Mouse (Mus musculus) midbrain, embryonic 10.5 days (tissue): ENCODE measurements around the gene Naip6. TPM values are rescaled to one million over a fixed set of nuclear protein-coding genes. Genes with fewer than 3 reads are reported as not detected.
"Not testable (repeated sequence)": the region's sequence is repeated elsewhere in the genome, so short reads cannot be mapped to it uniquely, and the experiment has no call there.

Experiments used
- DNase-seq: peaks from one replicate; pipeline ENCODE4 v3.0.0-alpha.2; 2017; ENCODE audit warnings: low spot score
- H3K27ac ChIP-seq: fragments of 300-500 bp; sonication (generic); replicated peaks from 2 replicates; pipeline ENCODE4 v1.5.1; 2016; ENCODE audit warnings: mild to moderate bottlenecking
- H3K27me3 ChIP-seq: fragments of 300-500 bp; sonication (generic); 2 replicates; pipeline ENCODE4 v1.6.1; 2016; ENCODE audit warnings: low read depth, mild to moderate bottlenecking; ENCODE audit not compliant: poor library complexity, severe bottlenecking
- H3K36me3 ChIP-seq: fragments of 300-500 bp; sonication (generic); 2 replicates; pipeline ENCODE4 v1.6.1; 2016; ENCODE audit warnings: mild to moderate bottlenecking, moderate library complexity
- H3K4me1 ChIP-seq: fragments of 300-500 bp; sonication (generic); 2 replicates; pipeline ENCODE4 v1.6.1; 2016
- H3K4me3 ChIP-seq: fragments of 300-500 bp; sonication (generic); 2 replicates; pipeline ENCODE4 v1.5.1; 2016; ENCODE audit warnings: mild to moderate bottlenecking, moderate library complexity
- H3K9me3 ChIP-seq: fragments of 300-500 bp; sonication (generic); replicated peaks from 2 replicates; pipeline ENCODE4 v1.6.1; 2016; ENCODE audit warnings: mild to moderate bottlenecking
- WGBS: fragments of 180-500 bp; shearing (Covaris S2); methylation state at CpG from one replicate; pipeline ENCODE4 v1.1.7; 2016; 5-methylcytosine and 5-hydroxymethylcytosine counted together
- polyA plus RNA-seq: library from polyadenylated mRNA; unstranded; fragments of >200 nt; fragmentation: Nextera tagmentation; extraction: Ambion mirVana; gene quantifications from 2 replicates; pipeline ENCODE4 v1.2.1, GENCODE M21; 2016

The Naip6 gene
- polyA plus RNA-seq, 1 experiment from 2014 or later, result not detected

DNA sequence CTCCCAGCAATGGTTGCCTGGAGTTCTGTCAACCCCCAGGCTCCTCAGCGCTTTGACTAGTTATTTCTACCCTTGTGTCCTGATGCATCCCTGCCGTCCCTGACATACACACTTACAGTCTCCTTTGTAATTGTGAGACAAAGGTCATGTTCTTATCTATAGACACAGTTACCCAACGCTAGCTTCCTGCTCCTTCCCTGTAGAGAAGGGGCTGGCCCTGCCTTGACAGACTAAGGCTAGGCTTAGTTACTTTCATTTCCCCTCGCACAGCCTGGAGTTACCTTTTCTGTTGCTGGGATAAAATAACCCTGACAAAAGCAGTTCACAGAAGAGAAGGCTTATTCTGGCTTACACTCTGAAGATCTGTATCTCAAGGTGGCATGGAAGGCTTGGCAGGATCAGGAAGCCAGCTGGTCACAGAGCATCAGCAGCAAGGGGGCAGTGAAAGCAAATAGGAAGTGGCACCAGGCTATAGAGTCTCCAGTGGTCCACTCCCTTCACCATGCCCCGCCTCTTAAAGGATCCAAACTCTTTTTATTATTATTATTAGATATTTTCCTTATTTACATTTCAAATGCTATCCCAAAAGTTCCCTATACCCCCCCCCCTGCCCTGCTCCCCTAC is 70.5 kb downstream of the Naip6 start:
- H3K27me3 ChIP-seq, H3K4me1 ChIP-seq, H3K9me3 ChIP-seq, DNase-seq, H3K27ac ChIP-seq, H3K36me3 ChIP-seq, H3K4me3 ChIP-seq: not testable (repeated sequence)
- WGBS, result 82% methylated on average over 5 of the region's 5 CpGs

DNA sequence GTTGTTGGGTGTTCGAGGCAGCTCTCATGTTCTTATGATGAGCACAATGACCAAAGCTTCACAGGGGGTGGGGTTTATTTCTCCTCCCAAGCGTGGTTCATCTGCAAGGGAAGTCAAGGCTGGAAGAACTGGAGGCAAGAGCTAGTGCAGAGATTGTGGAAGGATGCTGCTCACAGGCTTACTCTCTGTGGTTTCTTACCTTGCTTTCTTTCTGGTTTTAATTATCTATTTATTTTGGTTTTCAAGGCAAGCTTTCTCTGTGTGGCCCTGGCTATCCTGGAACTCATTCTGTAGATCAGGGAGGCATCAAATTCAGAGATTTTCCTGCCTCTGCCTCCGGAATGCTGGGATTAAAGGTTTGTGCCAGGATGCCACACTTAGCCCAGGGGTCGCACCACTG is 71.3 kb downstream of the Naip6 start, which contains the start of gene Naip5:
TSS of gene Naip5 (minus strand) at position 101 of the 400 bp plus-strand sequence.
- not testable (repeated sequence) for H3K9me3 ChIP-seq, H3K27me3 ChIP-seq, H3K4me1 ChIP-seq, DNase-seq, H3K4me3 ChIP-seq, H3K36me3 ChIP-seq, H3K27ac ChIP-seq
- 85% methylated on average over 4 of the region's 4 CpGs for WGBS

DNA sequence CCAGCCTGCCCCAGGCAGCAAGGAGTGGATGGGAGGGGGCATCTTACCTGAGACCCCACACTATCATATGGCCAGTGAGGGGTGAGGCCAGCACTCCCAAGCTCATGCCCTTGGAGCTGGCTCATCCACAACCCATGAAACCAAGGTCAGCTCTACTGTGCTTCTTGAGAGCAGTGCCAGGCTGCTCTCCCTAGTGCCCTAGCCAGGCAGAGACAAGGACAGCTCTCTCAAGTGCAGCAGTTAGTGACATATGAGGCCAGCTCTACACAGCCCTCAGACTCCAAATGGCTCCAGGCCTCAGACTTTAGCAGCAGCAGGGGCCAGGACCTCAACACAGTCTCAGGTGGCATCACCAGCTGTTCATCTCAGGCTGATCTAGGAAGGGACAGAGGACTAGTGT is 73.8 kb downstream of the Naip6 start:
- H3K4me1 ChIP-seq, result no peaks in the 10 kb centered on the region
- H3K36me3 ChIP-seq, result no peaks in the 10 kb centered on the region

More for the DNA sequence above, 73.8 kb downstream of the Naip6 start:
- Histone ChIP-seq H3K9me3 (no peaks in the 10 kb centered on the region), H3K27ac (no peak overlapping the region), H3K4me3 (no peak overlapping the region), H3K27me3 (no peaks in the 10 kb centered on the region)
- DNase-seq, result no peak

Other genes with a start within 250 kb of the Naip6 start
- 26.4 and 27.6 TPM in 2 replicates for gene Bdp1, start 213.6 kb downstream of the Naip6 start, polyA plus RNA-seq
- gene Serf1, start 209.7 kb downstream of the Naip6 start, polyA plus RNA-seq, result 145 and 172 TPM in 2 replicates
- 85.9 and 86.4 TPM in 2 replicates for gene Smn1, start 192.8 kb downstream of the Naip6 start, polyA plus RNA-seq
- gene Naip2, start 115.6 kb downstream of the Naip6 start, polyA plus RNA-seq, result 0.11 and 0.16 TPM in 2 replicates
- gene Naip5, start 71.4 kb downstream of the Naip6 start, polyA plus RNA-seq, result 0.07 TPM in 2 replicates
- gene Naip1, start 135.2 kb upstream of the Naip6 start, polyA plus RNA-seq, result not detected in 2 replicates
- gene Gtf2h2, start 174.9 kb upstream of the Naip6 start, polyA plus RNA-seq, result 90.4 and 90.5 TPM in 2 replicates
- 1.2 and 1.5 TPM in 2 replicates for gene Ocln, start 235.0 kb upstream of the Naip6 start, polyA plus RNA-seq